Mouse (Mus musculus) C2C12 (cell line): ENCODE data around the gene Ypel1.

Experiments
- CEBPB ChIP-seq: IDR thresholded peaks from one replicate; pipeline ENCODE4 v1.6.1; 2011; ENCODE audit warnings: low read depth, mild to moderate bottlenecking, control low read depth, moderate library complexity
- CTCF ChIP-seq: IDR thresholded peaks from one replicate; pipeline ENCODE4 v1.5.1; 2011; ENCODE audit not compliant: control insufficient read depth, insufficient read depth, insufficient read length
- FOSL1 ChIP-seq: IDR thresholded peaks from one replicate; pipeline ENCODE4 v1.8.0; 2011; ENCODE audit warnings: mild to moderate bottlenecking, low read length; ENCODE audit not compliant: poor library complexity, insufficient read depth, severe bottlenecking
- MAX ChIP-seq: IDR thresholded peaks from one replicate; pipeline ENCODE4 v1.6.1; 2011; ENCODE audit warnings: mild to moderate bottlenecking, control low read depth
- USF1 ChIP-seq: IDR thresholded peaks from one replicate; pipeline ENCODE4 v1.6.1; 2011; ENCODE audit warnings: low read depth, mild to moderate bottlenecking, control low read depth, moderate library complexity

DNA sequence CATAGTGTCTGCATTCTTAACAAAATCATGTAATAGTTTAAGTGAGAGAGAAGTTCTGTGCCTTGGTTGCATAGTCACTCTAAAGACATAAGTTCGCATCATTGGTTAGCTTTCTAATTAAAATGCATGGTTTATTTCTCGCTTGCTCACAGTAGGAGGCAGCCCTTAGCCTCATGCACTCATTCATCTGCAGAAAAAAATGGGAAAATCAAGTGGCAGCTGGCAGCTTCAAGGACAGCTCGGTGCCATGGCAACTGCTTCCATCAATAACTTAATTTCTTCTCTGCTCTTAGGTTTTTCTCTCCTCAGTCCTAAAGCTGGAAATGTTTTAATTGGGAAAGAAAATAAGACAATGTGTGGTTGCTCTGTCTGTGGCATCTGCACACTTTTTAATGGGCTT lies 13.9 kb upstream of the Ypel1 start:
- TF ChIP-seq CEBPB (no peak), USF1 (no peak), CTCF (no peak), MAX (no peak), FOSL1 (no peak)
